Mouse (Mus musculus): Measurements from ENCODE around the gene Zfp619.
"Not testable (repeated sequence)": the region's sequence is repeated elsewhere in the genome, so short reads cannot be mapped to it uniquely, and the experiment has no call there.

Gene Zfp619

DNA sequence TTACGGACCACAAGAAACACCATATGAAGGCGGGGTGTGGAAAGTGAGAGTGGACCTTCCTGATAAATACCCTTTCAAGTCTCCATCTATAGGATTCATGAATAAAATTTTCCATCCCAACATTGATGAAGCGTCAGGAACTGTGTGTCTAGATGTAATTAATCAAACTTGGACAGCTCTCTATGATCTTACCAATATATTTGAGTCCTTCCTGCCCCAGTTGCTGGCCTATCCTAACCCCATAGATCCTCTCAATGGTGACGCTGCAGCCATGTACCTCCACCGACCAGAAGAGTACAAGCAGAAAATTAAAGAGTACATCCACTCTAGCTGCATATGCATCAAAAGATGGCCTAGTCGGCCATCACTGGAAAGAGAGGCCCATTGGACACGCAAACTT lies 71.5 kb downstream of the Zfp619 start:
- not testable (repeated sequence) for DNase-seq (ENCODE audit: low spot score)
